Mouse (Mus musculus) retina, adult 2 months (tissue): ENCODE results near the gene Zcchc10.
"Not testable (repeated sequence)": the region's sequence is repeated elsewhere in the genome, so short reads cannot be mapped to it uniquely, and the experiment has no call there.

Experiments used
- DNase-seq: peaks from one replicate; pipeline ENCODE4 v3.0.0-alpha.2; 2012; ENCODE audit warnings: low read depth, low spot score

The Zcchc10 gene

DNA sequence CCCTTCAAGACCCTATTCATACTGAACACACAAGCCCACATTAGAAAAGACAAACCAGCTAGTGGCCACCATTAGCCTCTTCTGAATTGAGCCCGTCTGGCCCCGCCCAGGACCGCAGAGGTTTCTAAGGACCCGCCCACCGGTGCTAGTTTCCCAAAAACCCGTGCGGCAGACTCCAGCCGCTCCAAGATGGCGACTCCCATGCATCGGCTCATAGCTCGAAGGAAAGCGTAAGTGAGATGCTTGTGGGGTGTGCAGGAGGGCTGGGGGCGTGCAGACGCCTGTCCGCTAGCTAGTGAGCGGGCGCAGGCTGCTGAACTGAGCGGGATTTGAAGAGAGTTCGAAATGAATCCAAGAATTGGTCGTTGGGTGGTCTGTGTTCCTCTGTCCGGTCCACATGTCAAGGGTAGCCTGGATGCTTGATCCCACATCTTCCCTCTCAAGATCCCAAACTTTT is at the start of gene Zcchc10:
Zcchc10 (plus strand) TSS at position 168 of the 457 bp plus-strand sequence.
- peak; percentile 67 for DNase-seq

DNA sequence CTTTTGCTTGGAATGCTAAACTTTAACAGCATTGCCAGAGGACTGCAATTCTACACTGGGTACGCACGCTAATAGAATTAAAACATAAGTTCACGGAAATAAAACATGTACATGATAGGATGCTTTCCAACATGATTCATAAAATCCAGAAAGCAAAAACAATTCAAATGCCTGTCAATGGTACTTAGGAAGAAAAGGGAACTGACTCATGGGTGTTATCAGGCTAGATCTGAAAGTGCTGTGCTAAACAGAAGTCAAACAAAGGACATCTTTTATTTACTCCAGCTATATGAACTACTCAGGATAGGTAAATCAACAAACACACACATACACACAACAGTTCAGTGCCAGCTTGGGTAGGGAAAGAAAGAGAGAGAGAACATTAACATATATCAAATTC is 49.1 kb upstream of the Zcchc10 start:
- no peak for DNase-seq

DNA sequence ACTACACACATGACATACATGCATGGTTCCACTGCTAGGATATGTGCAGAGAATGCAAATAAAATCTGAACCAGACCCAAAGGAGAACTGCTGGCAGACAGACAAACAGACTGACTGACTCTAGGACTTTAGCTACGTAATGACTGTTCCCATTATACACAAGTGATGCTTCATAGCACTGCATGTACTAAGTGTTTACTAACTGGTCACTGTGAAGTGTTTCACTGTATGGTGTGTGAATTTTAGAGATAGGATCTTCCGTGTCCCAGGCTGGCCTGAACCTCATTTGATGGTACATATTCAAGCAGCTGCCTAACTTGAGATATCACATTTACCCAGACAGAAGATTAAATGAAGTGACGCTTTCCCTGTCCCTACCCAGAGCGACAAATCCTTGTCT is 46.1 kb upstream of the Zcchc10 start:
- DNase-seq = no peak

DNA sequence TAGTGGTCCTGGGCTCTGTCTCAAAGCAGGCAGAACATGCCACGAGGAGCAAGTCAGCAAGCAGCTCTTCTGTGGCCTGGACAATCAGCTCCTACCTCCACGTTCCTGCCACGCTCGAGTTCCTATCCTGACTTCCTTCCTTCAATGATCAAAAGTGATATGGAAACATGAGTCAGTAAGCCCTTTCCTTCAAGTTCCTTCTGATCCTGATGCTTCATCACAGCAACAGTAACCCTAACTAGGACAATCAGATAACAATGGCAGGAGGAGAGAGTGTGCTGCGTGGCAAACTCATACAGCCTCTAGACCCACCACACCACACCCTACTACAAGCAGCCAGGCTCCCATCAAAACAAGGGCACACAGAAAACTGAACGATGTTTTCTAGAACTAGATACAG is 38.6 kb upstream of the Zcchc10 start:
- DNase-seq = no peak

DNA sequence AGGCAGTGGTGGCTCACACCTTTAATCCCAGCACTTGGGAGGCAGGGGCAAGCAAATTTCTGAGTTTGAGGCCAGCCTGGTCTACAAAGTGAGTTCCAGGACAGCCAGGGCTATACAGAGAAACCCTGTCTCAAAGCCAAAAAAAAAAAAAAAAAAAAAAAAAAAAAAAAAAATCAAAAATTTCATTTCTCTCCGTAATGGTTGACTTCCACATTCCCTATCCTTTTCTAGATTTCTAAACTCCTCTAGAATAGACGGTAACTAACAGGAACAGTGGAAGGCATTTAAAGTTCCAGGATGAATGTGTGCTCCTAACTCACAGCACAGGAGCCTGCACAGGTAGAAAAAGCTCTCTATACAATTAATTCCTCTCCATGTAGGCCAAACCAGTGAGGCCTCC is 34.3 kb upstream of the Zcchc10 start:
- DNase-seq = not testable (repeated sequence)

DNA sequence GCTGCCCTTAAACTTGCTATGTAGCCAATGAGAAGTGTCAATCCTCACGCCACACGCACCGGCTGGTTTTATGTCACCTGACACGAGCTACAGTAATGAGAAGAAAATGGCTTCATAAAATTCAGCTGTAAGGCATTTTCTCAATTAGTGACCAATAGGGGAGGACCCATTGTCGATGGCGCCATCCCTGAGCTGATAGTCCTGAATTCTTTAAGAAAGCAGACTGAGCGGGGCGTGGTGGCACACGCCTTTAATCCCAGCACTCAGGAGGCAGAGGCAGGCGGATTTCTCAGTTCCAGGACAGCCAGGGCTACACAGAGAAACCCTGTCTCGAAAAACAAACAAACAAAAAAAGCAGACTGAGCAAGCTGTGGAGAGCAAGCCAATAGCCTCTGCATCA is 33.6 kb upstream of the Zcchc10 start:
- no peak for DNase-seq

DNA sequence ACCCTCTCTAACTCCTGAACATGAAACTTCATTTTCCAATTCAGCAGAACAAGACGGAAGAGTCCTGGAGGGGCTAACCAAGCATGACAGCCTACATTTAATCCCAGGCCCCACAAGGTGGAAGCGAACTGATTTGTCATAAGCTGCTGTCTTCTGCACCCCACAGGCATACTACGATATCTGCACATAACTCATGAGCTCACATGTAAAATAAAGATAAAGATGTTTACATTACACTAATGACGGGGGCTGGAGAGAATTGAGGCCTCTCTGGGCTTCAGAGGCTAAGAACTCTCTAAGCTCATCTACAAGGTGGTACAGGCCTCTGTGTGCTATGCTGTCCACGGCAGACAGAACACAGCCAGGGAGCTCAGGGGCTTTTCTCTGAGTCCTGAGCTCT is 30.0 kb upstream of the Zcchc10 start:
- DNase-seq = no peak

DNA sequence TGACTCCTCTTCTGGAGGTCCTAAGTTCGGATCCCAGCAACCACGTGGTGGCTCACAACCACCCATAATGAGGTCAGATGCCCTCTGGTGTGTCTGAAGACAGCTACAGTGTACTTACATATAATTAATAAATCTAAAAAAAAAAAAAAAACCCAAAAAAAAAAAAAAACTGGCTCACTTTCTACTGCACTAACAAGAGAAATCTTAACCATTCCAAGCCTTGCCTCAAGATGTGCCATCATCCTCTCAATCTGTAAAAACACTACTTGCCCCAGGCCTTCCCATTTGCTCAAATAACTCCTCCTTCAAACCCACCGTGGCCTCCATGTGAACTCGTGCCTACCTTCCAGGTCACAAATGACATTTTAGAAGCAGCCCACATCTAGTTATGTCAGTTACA is 27.6 kb upstream of the Zcchc10 start:
- no peak for DNase-seq

DNA sequence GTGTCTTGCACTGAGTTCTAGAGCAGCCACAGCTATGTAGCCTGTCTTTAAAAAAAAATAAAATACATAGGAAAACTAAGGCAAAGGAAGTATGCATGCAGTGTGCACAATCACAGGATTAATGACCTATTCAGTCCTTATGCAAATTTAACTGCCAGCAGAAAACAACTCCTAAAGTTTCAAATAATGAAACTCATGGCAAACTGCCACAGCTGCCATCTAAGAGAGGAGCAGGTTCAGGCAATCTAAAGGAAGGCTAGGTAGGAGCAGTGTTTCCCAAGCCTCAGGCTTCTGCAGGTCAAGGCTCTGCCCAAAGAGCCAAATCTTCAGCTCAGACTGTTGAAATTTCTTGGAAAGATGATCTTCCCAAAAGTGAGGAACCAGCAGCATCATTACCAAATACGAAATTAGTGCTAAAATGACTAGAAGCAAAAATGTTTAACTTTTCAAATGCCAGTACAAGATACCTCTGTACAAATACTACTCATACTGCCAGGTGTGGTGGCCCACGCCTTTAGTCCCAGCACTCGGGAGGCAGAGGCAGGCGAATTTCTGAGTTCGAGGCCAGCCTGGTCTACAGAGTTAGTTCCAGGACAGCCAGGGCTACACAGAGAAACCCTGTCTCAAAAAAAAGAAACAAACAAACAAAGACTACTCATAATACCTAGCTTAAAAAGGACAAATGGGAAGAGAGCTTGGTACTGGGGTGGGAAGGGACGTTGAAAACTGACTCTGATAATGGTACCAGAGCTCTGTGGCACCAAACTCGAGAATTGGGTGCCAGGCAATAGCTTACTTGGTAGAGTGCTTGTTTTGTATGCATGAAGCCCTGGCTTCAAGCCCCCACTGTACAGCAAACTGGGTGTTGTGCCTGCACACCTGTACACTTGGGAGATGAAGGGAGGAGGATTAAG is 26.3 kb upstream of the Zcchc10 start:
- DNase-seq = no peak

DNA sequence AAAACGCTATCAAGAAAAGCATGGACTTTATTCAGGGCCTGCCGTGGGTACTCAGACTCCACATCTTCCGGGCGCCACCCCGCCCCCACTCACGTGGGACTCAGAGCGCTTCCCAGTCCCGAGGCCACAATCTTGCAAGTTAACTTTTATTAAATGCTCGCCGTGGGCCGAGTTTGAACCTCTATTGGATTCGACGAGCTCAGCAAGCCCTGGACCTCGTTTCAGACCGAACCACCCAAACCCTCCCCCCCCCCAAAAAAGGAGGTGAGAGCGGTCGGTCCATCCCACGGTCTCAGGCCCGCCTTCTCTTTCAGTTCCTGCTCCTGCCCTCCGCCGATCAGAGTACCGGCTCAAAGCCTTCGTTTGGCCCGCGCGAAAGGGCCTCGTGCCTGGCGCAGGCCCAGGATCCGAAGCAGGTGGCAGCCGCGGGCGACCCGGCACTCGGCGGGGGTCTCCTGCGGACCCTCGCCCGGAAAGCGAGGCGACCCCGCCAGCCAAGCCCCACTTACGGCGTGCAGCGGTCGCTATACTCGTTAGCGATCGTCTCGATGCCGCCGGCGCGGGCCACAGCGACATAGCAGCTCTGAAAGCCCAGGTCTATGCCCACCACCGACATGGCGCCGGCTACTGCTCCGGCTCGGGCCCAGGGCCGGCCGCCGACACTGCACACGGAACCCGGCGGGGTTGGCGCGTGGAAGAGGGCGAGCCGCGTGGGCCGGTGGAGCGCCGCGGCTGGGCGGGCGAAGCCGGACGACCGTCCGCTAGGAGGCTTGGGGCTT is 24.7 kb upstream of the Zcchc10 start:
- no peak for DNase-seq

DNA sequence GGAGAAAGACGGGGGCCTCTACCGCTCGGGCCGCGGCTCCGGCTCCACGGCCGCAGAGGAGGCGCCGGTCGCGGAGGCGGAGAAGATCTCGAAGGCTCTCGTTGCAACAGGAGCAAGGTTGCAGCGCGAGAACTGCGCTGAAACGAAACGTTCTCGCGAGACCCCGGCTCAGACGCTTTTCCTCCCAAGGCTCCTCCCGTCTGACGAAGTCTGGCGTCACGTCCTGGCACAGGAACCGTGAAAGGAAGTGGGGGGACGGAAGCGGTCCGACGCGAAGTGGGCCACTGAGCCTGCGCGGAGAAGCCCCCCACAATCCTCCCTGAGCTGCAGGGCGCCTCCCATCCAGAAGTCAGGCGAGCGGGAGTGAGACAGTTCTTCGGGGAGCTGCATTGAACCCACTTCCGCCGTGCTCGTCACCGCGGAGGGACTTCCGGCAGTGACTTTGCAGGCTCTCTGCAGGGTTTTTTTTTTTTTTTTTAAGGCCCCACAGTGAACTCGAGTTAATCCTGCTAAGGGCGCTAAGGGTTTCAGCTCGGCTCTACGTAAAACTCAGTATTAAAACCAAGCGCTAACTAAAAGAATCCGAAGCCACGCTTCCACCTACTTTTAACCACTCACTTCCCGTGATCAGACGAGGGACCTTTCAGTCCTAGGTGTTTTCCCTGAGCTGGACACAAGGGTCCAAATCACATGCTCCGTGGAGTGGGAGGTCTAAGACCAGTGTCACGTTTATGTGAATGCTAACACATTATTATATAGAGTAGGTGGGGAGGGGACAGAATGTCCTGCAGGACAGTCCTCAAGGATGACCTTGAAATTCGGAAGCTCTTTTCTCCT is 23.9 kb upstream of the Zcchc10 start, which contains the start of gene Hspa4:
Hspa4 (minus strand) TSS at position 128 of the 837 bp plus-strand sequence.
- peak; percentile 98 for DNase-seq

DNA sequence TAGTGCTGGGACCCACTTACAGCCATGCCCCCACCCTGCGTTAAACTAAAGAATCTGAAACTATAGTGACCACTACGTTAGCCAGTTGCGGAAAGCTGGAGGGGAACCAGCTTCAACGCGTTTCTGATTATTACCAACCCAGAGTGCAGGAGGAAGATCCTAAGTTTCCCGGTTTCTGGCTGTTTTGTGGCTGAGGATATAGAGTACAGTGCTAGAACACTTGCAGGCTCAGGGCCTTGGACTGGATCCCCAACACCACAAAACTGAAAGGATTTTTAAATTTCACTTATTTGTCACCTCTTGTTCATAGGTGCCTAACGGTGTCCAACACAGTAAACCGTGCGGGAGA is 23.3 kb upstream of the Zcchc10 start:
- DNase-seq = no peak

DNA sequence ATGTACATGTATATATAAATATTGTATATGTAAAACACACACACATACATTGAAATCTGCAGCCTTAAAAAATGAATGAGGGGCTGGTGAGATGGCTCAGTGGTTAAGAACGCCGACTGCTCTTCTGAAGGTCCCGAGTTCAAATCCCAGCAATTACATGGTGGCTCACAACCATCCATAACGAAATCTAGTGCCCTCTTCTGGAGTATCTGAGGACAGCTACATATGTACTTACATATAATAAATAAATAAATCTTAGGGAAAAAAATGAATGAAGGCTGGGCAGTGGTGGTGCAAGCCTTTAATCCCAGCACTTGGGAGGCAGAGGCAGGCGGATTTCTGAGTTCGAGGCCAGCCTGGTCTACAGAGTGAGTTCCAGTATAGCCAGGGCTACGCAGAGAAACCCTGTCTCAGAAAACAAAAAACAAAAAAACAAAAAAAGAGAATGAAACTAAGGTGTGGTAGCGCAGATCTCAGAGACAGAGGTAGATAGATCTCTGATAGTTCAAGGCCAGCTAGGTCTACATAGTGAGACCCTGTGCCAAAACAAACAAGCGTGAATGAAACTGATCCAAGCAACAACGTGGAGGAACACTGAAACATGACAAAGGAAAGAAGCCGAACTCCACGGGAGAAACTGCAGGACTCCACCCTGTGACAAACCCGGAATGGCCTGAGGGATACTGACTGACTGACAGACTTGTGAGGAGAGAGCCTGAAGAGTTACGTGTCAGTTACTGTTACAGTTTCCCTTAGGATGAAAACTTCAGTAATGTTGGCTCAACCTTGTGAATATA is 20.2 kb upstream of the Zcchc10 start:
- no peak for DNase-seq

DNA sequence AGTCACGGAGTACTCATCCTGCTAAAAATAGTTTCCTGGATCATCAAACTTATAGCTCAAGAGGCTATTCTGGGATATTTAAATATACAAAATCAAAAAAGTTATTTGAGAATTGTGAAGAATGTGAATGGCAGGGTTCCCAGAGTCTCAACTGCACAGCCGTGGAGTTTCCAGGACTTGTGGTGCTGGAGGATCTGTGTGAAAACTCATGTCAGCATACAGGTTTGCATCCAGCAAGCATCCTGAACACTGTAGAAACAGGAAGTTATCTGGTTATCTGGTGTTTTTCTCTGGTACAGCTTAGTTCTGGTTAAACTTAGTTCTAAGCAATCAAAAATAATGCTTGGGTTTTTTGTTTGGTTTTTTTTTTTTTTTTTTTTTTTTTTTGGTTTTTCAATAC is 17.5 kb upstream of the Zcchc10 start:
- no peak for DNase-seq

DNA sequence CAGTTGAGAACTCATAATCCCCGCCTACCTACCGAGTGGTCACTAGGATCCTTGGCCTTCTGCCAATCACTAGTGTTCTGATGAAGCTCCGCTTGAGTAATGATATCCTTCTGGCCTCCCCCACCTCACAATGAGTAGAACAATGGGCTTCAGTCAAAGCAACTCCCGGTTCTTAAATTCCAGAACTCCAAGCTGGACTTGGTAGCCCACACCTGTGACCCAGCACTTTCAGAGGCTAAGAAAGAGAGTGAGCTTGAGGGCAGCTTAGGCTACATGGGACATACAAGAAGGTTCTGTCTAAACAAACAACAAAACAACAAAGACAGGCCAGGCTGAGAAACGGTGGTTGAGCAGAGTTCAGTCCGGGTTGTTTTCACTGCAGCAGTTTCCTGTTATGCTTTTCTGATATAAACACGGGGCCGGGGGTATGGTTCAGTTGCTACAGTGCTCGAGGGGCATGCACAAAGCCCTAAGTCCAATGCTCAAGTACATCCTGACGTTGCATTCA is 16.9 kb upstream of the Zcchc10 start:
- DNase-seq = no peak

DNA sequence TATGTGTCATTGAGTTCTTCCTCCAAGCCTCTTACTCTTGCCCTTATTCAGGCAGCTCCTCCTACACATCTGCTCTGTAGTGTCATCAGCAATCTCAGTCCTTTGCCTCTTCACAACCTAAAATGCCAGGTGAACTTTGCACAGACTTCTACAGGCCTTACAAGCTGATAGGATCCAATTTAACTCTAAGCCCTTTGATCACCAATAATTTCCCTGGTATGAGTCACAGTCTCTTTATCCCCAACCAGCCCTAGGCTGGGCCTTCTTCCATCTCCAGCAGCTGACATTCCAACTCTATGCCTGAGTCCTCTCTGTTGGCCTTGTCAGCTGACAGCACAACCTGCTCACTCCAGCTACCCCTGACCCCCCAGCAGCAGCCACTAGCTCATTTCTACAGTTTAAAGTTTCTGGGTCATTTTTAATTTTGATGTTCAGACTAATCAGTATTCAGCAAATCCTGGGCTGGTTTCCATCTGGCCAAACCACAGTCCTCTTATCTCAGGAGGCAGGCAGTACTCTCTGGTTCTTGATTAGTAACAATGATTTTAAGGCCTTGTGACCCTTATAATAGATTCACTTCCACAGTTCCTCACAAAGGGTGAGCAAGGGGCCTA is 16.1 kb upstream of the Zcchc10 start:
- DNase-seq = no peak

DNA sequence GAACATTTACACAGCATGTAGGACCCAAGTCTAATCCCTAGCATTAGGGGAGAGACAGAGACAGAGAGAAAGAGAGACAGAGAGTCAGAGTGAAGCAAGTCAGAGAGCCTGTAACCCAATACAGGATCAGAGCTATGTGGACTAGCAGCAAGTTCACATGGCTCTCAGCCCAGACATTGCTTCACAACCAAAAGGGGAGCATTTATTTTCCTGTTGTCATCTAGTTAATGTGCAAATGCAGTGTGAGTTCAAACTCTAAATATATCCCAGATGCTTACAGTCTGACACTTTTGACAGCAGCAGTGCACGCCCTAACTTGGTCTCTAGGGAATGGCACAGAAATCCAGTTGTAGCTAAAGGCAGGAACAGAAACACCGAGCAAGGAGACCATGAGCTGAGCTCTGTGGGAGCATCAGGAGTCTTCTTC is 15.6 kb upstream of the Zcchc10 start:
- DNase-seq = no peak

DNA sequence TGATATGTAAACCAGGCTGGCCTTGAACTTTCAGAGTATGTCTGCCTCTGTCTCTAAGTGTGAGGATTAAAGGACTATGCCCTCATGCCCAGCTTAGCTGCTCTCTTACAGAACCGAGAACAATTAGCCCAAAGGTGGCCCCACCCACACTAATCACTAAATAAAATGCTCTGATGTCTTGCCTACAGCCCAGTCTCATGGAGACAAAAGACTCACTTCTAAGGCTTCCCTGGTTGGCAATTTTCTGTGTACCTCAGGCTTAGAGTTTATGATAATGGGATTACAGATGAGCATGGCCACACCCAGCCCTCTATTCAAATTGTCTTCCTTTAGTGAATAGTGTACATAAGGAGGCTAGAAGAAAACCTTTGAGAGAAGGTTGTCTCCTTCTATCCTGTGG is 13.1 kb upstream of the Zcchc10 start:
- no peak for DNase-seq

DNA sequence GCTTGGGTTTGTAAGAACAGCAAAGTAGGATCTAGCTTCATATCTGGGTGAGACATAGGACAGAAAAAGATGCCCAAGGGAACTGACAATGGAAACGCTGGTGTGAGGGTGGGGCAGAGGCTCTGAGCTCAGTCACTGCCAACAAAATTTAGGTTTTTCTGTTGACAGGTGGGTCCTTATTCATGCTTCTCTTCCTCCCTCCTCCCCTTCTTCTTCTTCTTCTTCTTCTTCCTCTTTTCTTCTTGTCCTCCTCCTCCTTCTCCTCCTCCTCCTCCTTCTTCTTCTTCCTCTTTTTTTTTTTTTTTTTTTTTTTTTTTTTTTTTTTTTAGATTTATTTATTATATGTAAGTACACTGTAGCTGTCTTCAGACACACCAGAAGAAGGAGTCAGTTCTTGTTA is 11.7 kb upstream of the Zcchc10 start:
- not testable (repeated sequence) for DNase-seq

DNA sequence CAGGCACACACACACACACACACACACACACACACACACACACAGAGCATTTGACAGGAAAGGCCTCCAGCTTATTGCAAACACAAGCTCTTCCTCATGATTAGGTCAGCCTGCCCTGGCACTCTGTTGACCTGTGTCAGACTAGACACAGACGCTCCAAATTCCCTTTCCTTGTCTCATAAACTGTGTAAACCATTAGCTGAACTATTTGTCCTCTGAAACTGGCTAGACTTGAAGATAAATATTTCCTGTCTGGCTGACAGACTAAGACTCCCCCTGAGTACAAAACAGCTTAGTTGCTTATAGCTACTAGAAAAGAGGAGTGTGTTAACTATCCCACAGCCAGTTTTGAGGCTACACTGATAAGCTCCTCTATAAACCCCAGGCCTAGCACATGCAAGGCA is 9.7 kb upstream of the Zcchc10 start:
- DNase-seq = no peak
